Mouse (Mus musculus) liver, embryonic 12.5 days (tissue): ENCODE measurements around the gene Bad. TPM values are rescaled to one million over a fixed set of nuclear protein-coding genes. Genes with fewer than 3 reads are reported as not detected.
"Not testable (repeated sequence)": the region's sequence is repeated elsewhere in the genome, so short reads cannot be mapped to it uniquely, and the experiment has no call there.

Experiments used
- ATAC-seq: fragments of 200-750 bp; cut with Nextera tagmentation; 2 replicates; pipeline ENCODE4 v1.8.0; 2017; ENCODE audit warnings: moderate number of reproducible peaks, mild to moderate bottlenecking, moderate library complexity
- H3K27ac ChIP-seq: fragments of 300-500 bp; sonication (generic); 2 replicates; pipeline ENCODE4 v1.5.1; 2016; ENCODE audit warnings: mild to moderate bottlenecking
- H3K27me3 ChIP-seq: fragments of 300-500 bp; sonication (generic); replicated peaks from 2 replicates; pipeline ENCODE4 v1.6.1; 2016; ENCODE audit warnings: mild to moderate bottlenecking, moderate library complexity
- H3K36me3 ChIP-seq: fragments of 300-500 bp; sonication (generic); 2 replicates; pipeline ENCODE4 v1.6.1; 2016; ENCODE audit warnings: mild to moderate bottlenecking, moderate library complexity
- H3K4me1 ChIP-seq: fragments of 300-500 bp; sonication (generic); 2 replicates; pipeline ENCODE4 v1.6.1; 2016
- H3K4me2 ChIP-seq: fragments of 300-500 bp; sonication (generic); 2 replicates; pipeline ENCODE4 v1.6.1; 2016; ENCODE audit warnings: mild to moderate bottlenecking, moderate library complexity
- H3K4me3 ChIP-seq: fragments of 300-500 bp; sonication (generic); 2 replicates; pipeline ENCODE4 v1.5.1; 2016; ENCODE audit warnings: mild to moderate bottlenecking, moderate library complexity
- H3K9ac ChIP-seq: fragments of 300-500 bp; sonication (generic); 2 replicates; pipeline ENCODE4 v1.6.1; 2016; ENCODE audit warnings: mild to moderate bottlenecking, moderate library complexity
- H3K9me3 ChIP-seq: fragments of 300-500 bp; sonication (generic); replicated peaks from 2 replicates; pipeline ENCODE4 v1.6.1; 2016; ENCODE audit warnings: mild to moderate bottlenecking, moderate library complexity
- WGBS: fragments of 180-500 bp; shearing (Covaris S2); methylation state at CpG from one replicate; pipeline ENCODE4 v1.1.7; 2016; ENCODE audit not compliant: insufficient replicate concordance; 5-methylcytosine and 5-hydroxymethylcytosine counted together
- polyA plus RNA-seq: library from polyadenylated mRNA; unstranded; fragments of >200 nt; fragmentation: Nextera tagmentation; extraction: Ambion mirVana; gene quantifications from 2 replicates; pipeline ENCODE4 v1.2.1, GENCODE M21; 2016

Bad gene
- polyA plus RNA-seq, 1 experiment from 2014 or later, result 37.6 TPM

DNA sequence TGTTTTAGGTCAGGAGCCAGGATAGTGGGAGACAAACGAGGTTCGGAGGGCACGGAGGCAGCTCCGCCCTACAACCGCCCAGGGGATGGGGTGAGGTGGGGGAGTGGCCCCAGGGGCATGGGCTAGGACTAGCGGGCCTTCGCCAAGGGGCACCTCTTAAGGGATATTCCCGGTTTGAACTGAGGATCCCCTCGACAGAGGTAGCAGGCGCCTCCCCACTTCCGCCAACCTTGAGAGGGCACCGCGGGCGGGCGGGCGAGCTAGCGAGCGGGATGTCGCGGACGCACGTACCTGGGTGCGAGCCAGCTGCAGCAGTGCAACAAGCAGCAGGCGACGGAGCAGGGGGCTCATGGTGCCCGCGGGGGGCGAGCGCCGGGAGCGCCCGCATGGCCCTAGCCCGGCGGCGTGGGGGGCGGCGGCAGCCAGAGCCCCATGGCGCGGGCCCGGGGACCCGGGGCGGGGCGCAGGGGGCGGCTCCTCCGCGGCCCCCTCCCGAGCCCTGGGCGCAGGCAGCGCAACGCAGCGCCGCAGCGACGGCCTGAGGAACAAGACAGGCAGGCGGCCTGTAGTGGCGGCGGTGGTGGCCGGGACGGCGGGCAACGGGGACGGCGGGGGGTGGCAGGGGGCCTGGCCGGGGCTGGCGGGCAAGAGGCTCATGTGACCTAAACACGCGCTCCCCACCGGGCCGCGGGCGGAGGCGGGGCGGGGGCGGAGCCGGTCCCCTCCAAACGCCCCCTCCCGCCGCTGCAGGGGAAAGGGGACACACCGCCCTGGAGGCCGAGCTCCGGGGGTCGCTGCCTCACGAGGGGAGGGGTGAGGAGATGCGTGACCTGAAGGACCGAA is 45.6 kb downstream of the Bad start, which contains the start of gene Vegfb:
Gene Vegfb (minus strand): TSS at position 591 of the 843 bp plus-strand sequence.
- H3K9ac ChIP-seq, result peak within 1 kb of the TSS; percentile 87
- peak within 1 kb of the TSS; percentile 99 for H3K4me2 ChIP-seq
- peak within 1 kb of the TSS; percentile 84 for H3K27ac ChIP-seq
- ATAC-seq, result peak; percentile 65
- H3K9me3 ChIP-seq, result no peaks in the 10 kb centered on the region
- peak within 1 kb of the TSS; percentile 71 for H3K4me3 ChIP-seq
- under 1% methylated on average over 84 of the region's 85 CpGs for WGBS
- H3K4me1 ChIP-seq, result peaks cover 46% of the 10 kb centered on the region
- H3K27me3 ChIP-seq, result no peaks in the 10 kb centered on the region
- H3K36me3 ChIP-seq, result peaks cover 35% of the 10 kb centered on the region

DNA sequence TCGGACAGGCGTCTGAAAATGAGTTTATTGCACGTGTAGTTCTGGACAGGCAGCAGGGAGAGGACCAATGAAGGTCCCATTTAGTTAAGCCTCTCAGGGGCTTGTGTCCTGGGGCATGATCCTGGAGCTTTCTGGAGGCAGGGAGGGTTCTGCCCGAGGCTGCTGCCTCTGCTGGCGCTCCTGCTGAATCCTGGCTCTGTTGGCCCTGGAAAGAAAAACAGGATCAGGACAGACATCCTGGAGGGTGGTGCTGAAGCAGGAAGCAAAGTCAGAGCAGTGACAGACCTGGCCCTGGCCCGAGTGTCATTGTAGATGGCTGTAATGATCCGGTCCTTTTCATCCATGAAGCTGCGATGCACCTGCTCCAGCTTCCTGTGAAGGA is 46.2 kb downstream of the Bad start:
- H3K4me2 ChIP-seq, result peak overlapping the region; percentile 99

DNA sequence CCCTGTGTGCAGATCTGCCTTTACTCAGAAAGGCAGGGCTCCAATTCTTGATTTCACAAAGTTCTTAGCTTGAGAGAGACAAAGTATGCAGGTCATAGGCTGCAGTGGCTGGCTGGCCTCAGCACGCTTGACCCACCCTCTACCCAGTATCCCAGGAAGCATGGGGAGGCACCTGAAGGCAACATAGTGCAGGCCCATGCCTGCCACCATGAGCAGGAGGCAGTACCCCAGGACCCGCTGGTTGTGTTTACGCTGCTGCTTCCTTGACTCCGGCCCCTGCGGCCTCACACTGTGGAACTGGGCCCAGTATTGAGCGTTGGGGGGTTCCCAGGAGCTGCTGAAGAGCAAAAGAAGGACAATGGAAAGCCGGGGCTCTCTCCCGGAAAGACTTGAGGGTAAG is 47.6 kb downstream of the Bad start:
- Histone ChIP-seq H3K4me3 (no peak overlapping the region), H3K27me3 (no peaks in the 10 kb centered on the region), H3K4me1 (peaks cover 60% of the 10 kb centered on the region), H3K4me2 (no peak overlapping the region), H3K36me3 (peaks cover 16% of the 10 kb centered on the region; the same call in 1 of the 2 replicates), H3K27ac (no peak overlapping the region), H3K9me3 (no peaks in the 10 kb centered on the region), H3K9ac (no peak overlapping the region)
- no peak for ATAC-seq
- 83% methylated on average over 8 of the region's 8 CpGs for WGBS

More for the DNA sequence above, 46.2 kb downstream of the Bad start:
- peak overlapping the region; percentile 84 for H3K27ac ChIP-seq
- H3K36me3 ChIP-seq, result peaks cover 29% of the 10 kb centered on the region
- 5% methylated on average over 8 of the region's 8 CpGs for WGBS
- no peaks in the 10 kb centered on the region for H3K9me3 ChIP-seq
- H3K4me1 ChIP-seq, result peaks cover 46% of the 10 kb centered on the region
- peak overlapping the region; percentile 71 for H3K4me3 ChIP-seq
- H3K9ac ChIP-seq, result peak overlapping the region; percentile 87
- no peaks in the 10 kb centered on the region for H3K27me3 ChIP-seq
- no peak for ATAC-seq

DNA sequence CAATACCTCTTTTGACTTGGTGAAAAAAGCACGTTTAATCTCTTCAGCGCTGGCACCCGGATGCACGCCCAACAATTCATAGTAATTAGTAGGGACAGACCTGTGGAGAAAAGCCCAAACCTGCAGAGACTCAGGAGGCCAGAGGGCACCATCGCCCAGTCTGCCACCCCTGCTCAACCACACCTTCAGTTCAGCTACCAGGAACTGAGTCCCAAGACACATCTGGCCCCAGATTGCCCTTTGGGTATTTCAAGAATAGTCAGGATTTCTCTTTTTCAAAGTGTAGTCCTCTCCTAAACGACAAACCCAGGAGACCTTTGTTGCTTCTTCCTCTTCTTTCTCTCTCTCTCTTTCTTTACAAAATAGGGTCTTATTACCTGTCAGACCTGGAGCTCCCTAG is 49.1 kb downstream of the Bad start:
- H3K9me3 ChIP-seq, result no peaks in the 10 kb centered on the region
- no peak overlapping the region for H3K4me3 ChIP-seq
- 83% methylated on average over 6 of the region's 6 CpGs for WGBS
- 0 out of 2 replicates have a peak, but pooled peaks cover 4% of the 10 kb centered on the region for H3K36me3 ChIP-seq
- H3K9ac ChIP-seq, result no peak overlapping the region
- H3K27me3 ChIP-seq, result no peaks in the 10 kb centered on the region
- no peak overlapping the region for H3K4me2 ChIP-seq
- no peak for ATAC-seq
- H3K4me1 ChIP-seq, result peaks cover 65% of the 10 kb centered on the region
- H3K27ac ChIP-seq, result no peak overlapping the region

DNA sequence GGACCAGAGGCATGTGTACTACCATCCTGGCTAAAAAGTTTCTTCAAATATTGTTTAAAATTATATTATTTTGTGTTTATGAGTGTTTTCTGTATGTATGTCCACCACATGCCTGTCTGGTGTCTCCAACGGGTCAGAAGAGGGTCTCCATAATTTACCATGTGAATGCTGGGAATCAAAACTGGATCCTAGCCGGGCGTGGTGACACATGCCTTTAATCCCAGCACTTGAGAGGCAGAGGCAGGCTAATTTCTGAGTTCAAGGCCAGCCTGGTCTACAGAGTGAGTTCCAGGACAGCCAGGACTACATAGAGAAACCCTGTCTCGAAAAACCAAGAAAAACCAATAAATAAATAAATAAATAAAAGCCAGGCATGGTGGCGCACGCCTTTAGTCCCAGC is 49.5 kb downstream of the Bad start:
- not testable (repeated sequence) for H3K9me3 ChIP-seq, ATAC-seq, H3K4me3 ChIP-seq, H3K4me2 ChIP-seq, H3K9ac ChIP-seq, H3K36me3 ChIP-seq, H3K27ac ChIP-seq, H3K27me3 ChIP-seq
- 76% methylated on average over 6 of the region's 6 CpGs for whole genome bisulfite sequencing
- H3K4me1 ChIP-seq, result peaks cover 65% of the 10 kb centered on the region

DNA sequence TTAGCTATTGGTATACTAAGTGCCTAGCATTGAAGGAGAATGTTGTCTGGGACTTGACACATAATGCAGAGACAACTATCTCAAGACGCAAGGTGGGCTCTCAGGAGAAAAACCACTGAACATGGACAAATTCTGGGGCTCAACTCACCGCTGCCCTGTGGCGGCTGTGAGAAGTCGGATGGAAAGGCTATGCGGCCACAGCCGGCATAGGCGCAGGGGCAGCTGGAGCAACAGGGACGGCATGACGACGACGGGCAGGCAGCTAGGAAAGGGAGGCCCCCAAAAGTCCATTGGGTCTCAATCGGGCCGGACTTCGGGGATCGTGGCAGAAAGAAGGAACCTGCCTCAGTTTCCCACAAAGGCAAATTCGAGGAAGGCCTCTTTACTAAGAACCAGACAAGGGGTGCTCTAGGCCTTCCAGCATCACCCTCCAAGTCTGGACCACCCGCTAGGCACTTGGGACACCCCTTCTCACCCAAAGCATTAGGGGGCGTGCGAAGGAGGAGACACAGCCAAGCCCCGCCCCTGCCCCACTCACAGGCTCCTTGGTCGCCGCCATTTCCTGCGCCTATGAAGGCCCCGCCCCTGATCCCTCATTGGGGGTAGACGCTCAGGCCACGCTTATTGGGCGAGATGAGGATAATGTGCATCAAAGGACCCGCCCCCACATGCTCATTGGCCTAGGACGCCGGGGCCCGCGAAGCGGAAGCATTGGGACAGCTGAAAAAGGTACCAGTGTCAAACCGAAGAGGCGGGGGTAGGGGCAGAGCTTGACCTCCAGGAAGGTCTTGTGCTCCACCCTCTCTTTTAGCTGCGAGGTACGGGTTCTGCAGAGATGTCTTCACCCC is 50.6 kb downstream of the Bad start, which contains the start of gene Dnajc4:
Gene Dnajc4 (minus strand): TSS at position 562 of the 848 bp plus-strand sequence.
- Histone ChIP-seq H3K27me3 (no peaks in the 10 kb centered on the region), H3K4me1 (peaks cover 65% of the 10 kb centered on the region), H3K36me3 (0 out of 2 replicates have a peak, but pooled peaks cover 3% of the 10 kb centered on the region), H3K4me3 (peak within 1 kb of the TSS; percentile 74), H3K4me2 (peak within 1 kb of the TSS; percentile 98), H3K27ac (peak within 1 kb of the TSS; percentile 71), H3K9ac (peak within 1 kb of the TSS; percentile 79), H3K9me3 (no peaks in the 10 kb centered on the region)
- ATAC-seq, result peak; percentile 93
- WGBS, result 3% methylated on average over 37 of the region's 37 CpGs

DNA sequence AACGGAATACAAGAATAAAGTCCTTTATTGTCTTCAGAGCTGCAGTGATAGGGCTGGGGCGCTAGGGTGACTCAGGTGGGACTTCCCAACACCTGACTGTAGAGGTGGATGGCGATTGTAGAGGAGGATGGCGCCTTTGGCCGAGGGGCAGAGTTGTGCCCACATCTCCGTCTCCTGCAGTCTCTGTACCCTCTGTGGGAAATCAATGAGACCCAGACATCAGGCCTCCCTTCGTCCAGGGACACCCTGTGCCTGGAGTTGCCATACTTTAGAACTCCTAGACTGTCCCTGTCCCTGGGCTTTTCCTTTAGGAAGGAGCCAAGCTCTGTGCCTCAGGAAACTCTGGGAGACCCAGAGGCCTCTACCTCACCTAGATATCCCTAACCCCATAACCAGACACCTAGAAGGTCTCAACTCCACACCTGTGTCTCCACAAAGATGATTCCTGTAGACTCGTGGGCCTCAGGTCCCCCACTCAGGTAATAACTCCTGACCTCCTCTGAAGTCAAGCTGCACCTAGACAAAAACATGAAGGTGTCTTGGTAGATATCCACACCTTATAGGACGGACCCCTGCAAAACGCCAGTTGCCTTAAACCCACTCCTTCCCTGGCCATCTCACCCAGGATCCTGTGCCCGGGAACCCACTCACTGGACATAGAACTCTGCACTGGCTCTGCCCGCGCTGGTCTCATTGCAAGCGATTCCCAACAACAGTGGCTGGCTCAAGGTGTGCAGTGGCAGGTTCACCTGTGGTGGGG is 51.5 kb downstream of the Bad start:
- peaks cover 8% of the 10 kb centered on the region for H3K36me3 ChIP-seq
- ATAC-seq, result no peak
- peak overlapping the region; percentile 98 for H3K4me2 ChIP-seq
- no peaks in the 10 kb centered on the region for H3K9me3 ChIP-seq
- peak overlapping the region; percentile 71 for H3K27ac ChIP-seq
- no peaks in the 10 kb centered on the region for H3K27me3 ChIP-seq
- 61% methylated on average over 14 of the region's 14 CpGs for WGBS
- H3K4me3 ChIP-seq, result peak overlapping the region; percentile 74
- peaks cover 58% of the 10 kb centered on the region for H3K4me1 ChIP-seq
- peak overlapping the region; percentile 77 for H3K9ac ChIP-seq

DNA sequence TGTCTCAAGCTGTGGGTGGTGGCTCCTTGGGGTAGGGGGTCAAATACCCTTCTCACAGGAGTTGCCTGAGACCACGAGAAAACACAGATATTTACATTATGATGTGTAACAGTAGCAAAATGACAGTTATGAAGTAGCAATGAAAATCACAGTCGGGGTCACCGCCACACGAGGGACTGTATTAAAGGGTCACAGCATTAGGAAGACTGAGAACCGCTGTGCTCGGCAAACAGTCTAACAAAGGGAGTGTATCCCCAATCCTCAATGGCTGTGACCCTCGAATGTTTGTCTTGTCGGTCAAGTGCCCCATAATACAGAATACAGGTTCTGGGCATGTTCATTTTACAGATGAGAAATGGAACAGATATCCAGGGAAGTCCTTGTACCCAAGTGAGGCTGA is 52.3 kb downstream of the Bad start:
- WGBS, result 86% methylated on average over 8 of the region's 8 CpGs
- Histone ChIP-seq H3K4me2 (no peak overlapping the region), H3K9me3 (no peaks in the 10 kb centered on the region), H3K4me1 (peaks cover 57% of the 10 kb centered on the region), H3K36me3 (peaks cover 16% of the 10 kb centered on the region), H3K9ac (no peak overlapping the region), H3K27me3 (no peaks in the 10 kb centered on the region), H3K27ac (peak overlapping the region; percentile 71; the same call in 1 of the 2 replicates), H3K4me3 (no peak overlapping the region)
- no peak for ATAC-seq

DNA sequence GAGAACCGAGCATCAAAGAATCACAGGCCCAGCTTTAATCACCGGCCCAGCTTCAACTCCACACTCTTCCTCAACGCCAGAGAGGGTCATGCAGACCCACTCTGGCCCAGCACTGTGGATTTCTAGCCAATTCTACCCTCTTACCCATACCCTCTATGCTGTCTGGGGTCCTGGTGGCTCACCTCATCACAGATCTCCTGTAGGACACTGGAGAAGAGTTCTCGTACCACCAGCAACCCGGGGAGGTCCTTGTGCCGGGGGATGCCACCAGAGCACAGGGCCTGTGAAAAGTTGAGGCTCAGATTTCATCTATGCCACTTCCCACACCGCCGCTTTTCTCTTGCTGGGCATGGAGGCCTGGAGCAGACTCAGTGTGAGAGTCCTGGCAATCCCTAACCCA is 52.8 kb downstream of the Bad start:
- H3K9ac ChIP-seq, result no peak overlapping the region
- no peak overlapping the region for H3K4me3 ChIP-seq
- 81% methylated on average over 8 of the region's 8 CpGs for WGBS
- H3K27ac ChIP-seq, result 0 out of 2 replicates have a peak overlapping the region, but pooled peaks have one; percentile 75
- no peak for ATAC-seq
- peaks cover 62% of the 10 kb centered on the region for H3K4me1 ChIP-seq
- no peaks in the 10 kb centered on the region for H3K27me3 ChIP-seq
- H3K36me3 ChIP-seq, result peaks cover 18% of the 10 kb centered on the region
- H3K4me2 ChIP-seq, result peak overlapping the region; percentile 93
- H3K9me3 ChIP-seq, result no peaks in the 10 kb centered on the region

DNA sequence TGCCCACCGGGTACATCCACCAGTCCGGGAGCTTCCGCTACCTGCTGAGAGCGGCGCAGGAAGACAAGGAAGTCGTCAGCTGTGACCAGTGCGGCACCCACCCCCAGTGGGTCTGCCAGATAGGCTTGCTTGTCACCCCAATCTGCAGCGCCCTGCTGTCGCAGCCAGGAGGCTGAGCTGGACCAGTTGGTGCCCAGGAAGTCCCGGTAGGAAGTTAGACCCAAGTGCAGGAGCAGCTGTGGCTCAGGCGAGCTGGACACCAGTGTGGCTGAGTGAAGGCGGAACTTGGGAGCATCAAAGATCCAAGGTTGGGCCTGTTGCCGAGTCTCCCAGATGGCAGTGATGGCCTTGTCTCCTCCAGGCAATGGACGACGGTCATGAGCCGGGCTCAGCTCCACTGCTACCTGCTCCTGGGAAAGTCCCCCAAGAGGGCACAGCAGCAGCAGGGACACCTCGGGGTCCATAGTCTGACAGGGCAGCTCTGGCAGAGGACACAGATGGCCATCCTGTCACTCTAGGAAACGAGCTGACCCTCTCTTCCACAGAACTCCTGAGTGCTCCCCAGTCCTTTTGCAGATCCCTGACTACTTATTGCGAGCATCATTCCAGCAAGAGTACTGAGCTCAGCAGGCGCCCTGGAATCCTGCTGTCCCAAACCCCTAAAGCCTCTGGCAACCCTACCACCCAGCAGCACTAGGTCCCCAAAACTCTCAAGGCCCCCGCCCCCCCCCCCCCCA is 53.8 kb downstream of the Bad start:
- Histone ChIP-seq H3K9ac (peak overlapping the region; percentile 74), H3K4me3 (peak overlapping the region; percentile 66), H3K27ac (peak overlapping the region; percentile 75), H3K27me3 (no peaks in the 10 kb centered on the region), H3K4me2 (peak overlapping the region; percentile 93), H3K9me3 (no peaks in the 10 kb centered on the region), H3K36me3 (peaks cover 28% of the 10 kb centered on the region), H3K4me1 (peaks cover 63% of the 10 kb centered on the region)
- 37% methylated on average over 21 of the region's 21 CpGs for WGBS
- ATAC-seq, result no peak

DNA sequence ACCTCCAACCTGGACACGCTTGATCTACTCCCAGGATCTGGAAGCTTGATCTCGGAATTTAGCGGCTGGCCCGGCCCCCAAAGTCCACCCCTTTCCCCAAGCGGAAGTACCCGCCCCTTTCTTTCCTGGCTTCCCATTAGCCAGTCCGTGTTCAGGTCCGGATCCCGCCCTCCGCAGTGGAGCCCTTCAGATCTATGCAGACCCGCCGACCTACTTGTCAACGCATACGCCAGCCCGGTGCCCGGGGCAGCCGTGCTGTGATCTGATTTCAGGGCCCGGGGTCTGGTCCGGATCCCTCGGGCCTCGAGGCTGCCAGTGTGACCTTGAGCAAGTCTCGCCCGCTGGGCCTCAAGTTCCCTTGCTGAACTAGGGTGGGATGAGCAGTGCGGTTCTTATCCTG is 54.3 kb downstream of the Bad start, which contains the start of the genes Nudt22 and Trpt1:
Gene Nudt22 (minus strand): TSS at position 112 of the 400 bp plus-strand sequence.
Gene Trpt1 (plus strand): TSS at position 126 of the 400 bp plus-strand sequence.
- Histone ChIP-seq H3K36me3 (peaks cover 34% of the 10 kb centered on the region), H3K4me1 (peaks cover 63% of the 10 kb centered on the region), H3K9ac (peak within 1 kb of the TSS; percentile 74), H3K9me3 (no peaks in the 10 kb centered on the region), H3K4me2 (peak within 1 kb of the TSS; percentile 93), H3K27ac (peak within 1 kb of the TSS; percentile 75), H3K27me3 (no peaks in the 10 kb centered on the region), H3K4me3 (peak within 1 kb of the TSS; percentile 66)
- peak; percentile 72 for ATAC-seq
- WGBS, result 1% methylated on average over 24 of the region's 24 CpGs
